Mouse (Mus musculus): ENCODE data around the gene Olfr998.
A peak's percentile ranks its signal among the peaks of the same experiment; 100 is the strongest.
"Not testable (repeated sequence)": the region's sequence is repeated elsewhere in the genome, so short reads cannot be mapped to it uniquely, and the experiment has no call there.

Gene Olfr998

DNA sequence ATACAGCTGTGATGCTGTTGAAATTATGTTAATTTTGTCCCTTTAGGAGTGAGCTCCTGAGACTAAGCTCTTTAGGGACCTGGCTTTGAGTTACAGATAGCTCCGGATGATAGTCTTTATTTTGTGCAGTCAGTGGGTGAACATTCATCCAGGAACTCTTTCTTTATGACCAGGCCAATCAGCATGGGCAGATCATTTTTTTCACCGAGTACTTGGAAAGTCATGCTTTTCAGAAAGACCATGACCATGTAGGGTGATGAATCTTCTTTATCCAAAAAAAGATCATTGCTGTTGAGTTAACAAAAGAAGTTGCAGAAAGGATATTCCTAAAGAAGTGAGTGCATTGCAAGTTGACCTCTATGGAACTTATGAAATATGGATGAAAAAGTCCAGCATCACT lies at the start of gene Olfr998:
Olfr998 (plus strand) TSS at position 301 of the 400 bp plus-strand sequence.
- not testable (repeated sequence) for DNase-seq

- no peak for DNase-seq
These were observed 33.9 kb upstream of the Olfr998 start for GRCm38 (mm10) chr2:85554806-85555205.

DNA sequence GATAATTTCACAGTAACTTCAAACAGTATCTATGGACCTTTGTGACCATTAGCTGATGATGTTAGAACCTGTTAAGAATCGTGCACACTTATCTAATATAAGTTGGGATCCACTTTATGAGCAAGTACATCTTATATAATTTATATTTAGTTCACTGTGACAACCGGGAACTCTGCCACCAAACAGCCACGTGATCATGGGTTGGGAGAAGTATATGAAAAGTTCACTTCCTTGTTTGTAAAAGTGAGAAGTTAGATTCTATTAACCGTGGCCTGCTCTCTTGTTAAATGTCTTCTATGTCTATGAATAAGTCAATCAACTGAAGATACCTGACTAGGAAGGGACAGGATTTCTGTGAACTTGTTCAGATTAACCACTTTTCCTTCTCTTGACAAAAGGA lies 28.5 kb upstream of the Olfr998 start:
- DNase-seq, result no peak

GRCm38 (mm10) chr2:85561187-85561586 lies 27.6 kb upstream of the Olfr998 start:
- peak; percentile 18 for DNase-seq

- DNase-seq, result no peak
These were observed 9.8 kb upstream of the Olfr998 start, which contains the start of gene Olfr996 for GRCm38 (mm10) chr2:85578915-85579314. TSS of gene Olfr996 (plus strand) at chr2:85579215.

- DNase-seq, result no peak
These were observed 23.1 kb downstream of the Olfr998 start, which contains the start of gene Olfr1000 for GRCm38 (mm10) chr2:85611803-85612202. TSS of gene Olfr1000 (minus strand) at chr2:85611903.

Data from cerebellum, adult 9-10 months (tissue).